Mouse (Mus musculus): ENCODE measurements around the gene Lrpprc.

Gene Lrpprc

GRCm38 (mm10) chr17:84758971-84759370, 31.6 kb downstream of the Lrpprc start:
- no peak for DNase-seq (ENCODE audit: low spot score)

GRCm38 (mm10) chr17:84758374-84758773, 32.2 kb downstream of the Lrpprc start:
- DNase-seq (ENCODE audit: low spot score) = no peak

- no peak for DNase-seq (ENCODE audit: low spot score)
These were observed 34.5 kb downstream of the Lrpprc start for GRCm38 (mm10) chr17:84756090-84756489.

DNA sequence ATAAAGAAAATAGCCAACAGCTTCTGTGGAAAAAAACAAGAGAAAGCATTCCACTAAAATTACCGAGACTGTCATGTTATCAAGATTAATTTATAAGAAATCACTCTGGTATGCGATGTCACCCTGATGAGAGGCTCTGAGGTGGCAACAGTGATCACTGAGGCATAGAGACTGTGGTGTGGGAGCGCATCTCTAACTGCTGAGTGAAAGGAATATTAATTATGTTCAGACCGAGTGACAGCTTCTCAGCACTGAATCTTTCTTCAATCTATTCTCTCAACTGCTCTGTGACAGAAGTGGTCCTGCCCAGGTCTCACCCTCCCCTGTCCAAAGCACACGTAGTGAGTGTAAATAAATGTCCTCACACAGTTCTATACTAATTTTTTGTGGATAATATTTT, 37.1 kb downstream of the Lrpprc start:
- DNase-seq (ENCODE audit: low spot score) = no peak

DNA sequence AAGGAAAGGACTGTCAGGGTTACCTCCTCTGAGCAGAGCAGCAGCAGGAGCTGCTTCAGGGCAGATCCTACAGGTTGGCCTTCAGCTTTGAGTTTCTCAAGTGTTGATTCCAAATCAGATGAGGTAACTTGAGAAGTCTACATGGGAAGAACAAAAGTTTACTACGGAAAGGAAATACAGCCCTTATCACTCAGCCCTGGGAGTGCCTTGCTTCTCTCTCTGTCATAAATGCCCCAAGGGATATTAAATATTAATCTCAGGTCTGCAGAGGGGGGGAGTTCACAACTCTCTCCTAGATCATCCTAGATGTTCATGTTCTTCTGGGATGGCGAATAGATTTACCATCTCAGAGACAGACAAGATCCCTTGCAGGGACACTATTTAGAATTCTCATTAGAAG, 38.3 kb downstream of the Lrpprc start:
- no peak for DNase-seq (ENCODE audit: low spot score)

DNA sequence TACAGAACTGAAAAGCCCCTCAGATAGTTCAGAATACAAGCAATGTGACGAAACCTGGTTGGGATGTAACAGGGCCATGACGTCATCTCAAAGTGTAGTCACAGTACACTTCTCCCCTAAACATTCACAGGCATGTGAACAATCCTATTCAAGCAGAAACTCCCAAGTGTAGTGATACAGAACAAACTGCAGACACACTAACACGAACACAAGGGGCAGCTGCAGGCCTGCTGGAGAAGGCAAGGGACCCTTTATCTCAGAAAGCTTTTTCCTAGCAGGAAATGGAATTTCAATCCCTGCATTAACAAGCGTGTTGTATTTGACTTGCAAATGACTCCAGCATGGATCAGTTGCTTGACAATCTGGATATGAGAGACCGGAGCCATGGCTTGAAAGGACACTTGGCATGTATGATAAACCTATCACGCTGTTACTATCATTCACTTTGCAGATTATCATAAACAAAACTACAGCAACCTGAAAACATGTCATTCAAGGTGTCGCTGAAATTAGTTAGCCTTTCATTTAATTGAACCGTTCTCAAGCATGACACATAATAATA, 38.9 kb downstream of the Lrpprc start:
- no peak for DNase-seq (ENCODE audit: low spot score)

GRCm38 (mm10) chr17:84750130-84750529, 40.5 kb downstream of the Lrpprc start:
- DNase-seq (ENCODE audit: low spot score) = no peak

DNA sequence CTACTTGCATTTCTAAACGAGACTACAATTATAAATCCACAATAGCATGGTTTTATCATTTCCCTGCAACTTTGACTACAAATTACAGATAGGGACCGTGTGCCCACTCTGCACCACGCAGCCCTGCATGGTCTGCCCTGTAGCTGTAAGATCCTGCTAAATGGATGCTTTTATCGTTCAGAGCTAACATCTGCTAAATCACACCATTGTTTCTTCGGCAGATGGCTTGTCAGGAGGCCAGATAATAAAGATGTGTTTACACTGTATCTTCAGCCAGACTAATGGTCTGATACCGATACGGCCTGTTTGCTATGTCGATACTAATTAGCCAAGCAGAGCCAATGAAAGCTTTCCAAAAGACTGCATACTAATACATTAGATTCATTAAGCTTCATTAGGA, 41.3 kb downstream of the Lrpprc start:
- no peak for DNase-seq (ENCODE audit: low spot score)

- DNase-seq (ENCODE audit: low spot score) = no peak
These were observed 42.4 kb downstream of the Lrpprc start for GRCm38 (mm10) chr17:84748152-84748682.

GRCm38 (mm10) chr17:84747212-84747611, 43.4 kb downstream of the Lrpprc start:
- no peak for DNase-seq (ENCODE audit: low spot score)

DNA sequence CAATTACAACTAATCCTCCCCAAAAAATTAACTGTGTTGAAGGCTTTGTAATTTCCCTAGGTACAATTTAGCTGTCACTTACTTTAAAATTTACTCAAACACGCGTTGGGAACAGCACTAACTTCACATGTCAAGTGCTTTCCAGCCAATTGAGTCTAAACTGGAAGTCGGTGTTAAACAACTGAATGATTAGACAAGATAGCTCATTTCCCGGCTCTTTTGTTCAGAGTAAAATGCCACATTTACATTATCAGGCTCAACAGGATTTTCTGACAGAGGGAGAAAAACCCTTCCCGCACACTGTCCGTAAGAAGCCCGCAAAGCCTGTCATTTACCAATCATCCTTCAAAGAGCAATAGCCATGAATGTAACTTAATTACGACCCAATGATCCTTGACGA, 45.6 kb downstream of the Lrpprc start:
- DNase-seq (ENCODE audit: low spot score) = no peak

GRCm38 (mm10) chr17:84744256-84744655, 46.3 kb downstream of the Lrpprc start:
- no peak for DNase-seq (ENCODE audit: low spot score)

DNA sequence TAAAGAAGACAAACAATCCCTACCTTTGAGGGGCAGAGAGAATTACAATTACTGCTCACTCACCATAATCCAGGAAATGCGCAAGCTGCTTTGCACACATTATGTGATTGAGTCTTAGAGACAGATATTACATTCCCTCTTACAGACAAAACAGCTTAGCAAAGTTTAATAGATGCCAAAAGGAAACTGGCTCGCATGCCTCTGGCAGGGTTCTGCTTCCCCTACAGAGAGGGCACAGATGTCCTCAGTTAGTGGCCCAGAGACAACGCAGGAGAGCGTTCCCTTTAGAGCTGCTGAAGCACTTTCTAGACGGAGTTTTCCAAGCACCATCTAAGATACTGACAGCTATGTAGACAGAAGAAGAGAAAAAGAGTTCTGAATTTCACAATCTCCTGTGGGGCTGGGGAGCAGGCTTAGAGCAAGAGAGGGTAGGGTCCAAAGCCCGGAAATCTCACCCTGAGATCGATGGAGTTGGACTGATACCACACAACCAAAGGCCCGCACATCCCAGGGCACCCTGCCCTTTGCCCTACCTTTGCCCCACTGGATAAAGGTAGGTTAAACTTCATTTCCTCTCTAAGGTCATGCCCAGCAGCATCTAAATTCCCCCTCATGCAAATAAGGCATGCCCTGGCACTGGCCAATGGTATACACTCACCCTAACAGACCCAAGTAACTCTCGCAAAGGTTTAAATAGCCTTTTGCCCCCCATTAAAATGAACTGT, 52.4 kb downstream of the Lrpprc start:
- DNase-seq (ENCODE audit: low spot score) = no peak

- DNase-seq (ENCODE audit: low spot score) = no peak
These were observed 53.9 kb downstream of the Lrpprc start for GRCm38 (mm10) chr17:84736719-84737118.

DNA sequence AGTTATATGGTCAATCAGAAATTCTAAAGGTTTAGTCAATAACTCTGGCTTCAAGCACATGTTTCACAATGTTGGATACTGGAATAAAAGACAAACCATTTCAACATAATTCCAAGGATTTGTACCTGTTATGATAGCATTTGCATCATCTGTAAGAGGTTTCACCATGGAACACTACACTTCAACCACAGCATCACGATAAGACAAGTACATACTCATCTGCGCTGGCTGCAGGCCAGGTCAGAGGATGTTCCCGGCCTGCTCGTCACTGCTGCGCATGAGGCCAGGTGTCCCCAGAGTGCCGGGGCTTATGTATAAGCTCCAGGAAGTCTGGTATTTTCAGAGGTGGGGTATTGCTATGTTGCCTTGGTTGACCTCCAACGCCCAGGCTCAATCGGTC, 58.0 kb downstream of the Lrpprc start:
- DNase-seq (ENCODE audit: low spot score) = no peak

DNA sequence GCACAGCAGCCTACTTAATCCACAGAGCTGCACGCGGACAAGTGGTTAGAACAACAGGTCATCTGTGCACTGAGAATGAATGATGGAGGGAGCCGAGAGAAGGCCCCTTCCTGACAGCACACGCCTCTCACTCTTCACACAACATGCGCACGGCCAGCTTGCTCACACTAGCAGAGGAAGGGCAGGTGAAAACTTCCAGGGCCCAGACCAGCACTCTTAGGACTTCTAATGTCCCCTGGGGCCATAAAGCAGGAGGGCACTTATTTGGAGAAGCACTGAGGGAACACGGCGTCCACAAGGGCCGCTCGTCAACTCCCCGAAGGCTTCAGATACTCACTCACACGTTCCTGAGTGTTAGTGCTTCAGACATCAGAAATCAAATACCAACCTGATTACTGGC, 59.2 kb downstream of the Lrpprc start:
- no peak for DNase-seq (ENCODE audit: low spot score)

DNA sequence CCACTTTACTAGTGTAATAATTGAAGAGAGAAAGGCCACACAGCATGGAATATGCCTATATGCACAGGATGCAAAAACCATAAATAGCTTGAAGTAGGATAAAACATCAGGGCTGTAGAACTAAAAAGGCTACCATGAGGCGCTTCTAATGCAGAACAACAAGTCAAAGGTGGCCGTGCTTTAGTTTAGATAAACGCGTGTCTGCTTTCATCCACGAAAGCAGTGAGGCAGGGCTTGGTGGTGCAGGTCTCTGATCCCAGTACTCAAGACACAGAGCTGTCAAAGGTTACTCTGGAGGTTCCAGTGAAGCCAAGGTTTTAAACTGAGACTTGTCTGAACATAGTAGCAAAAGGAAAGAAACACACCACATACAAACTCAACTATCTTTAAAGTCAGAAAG, 61.4 kb downstream of the Lrpprc start:
- no peak for DNase-seq (ENCODE audit: low spot score)

GRCm38 (mm10) chr17:84728201-84728911, 62.2 kb downstream of the Lrpprc start:
- no peak for DNase-seq (ENCODE audit: low spot score)

DNA sequence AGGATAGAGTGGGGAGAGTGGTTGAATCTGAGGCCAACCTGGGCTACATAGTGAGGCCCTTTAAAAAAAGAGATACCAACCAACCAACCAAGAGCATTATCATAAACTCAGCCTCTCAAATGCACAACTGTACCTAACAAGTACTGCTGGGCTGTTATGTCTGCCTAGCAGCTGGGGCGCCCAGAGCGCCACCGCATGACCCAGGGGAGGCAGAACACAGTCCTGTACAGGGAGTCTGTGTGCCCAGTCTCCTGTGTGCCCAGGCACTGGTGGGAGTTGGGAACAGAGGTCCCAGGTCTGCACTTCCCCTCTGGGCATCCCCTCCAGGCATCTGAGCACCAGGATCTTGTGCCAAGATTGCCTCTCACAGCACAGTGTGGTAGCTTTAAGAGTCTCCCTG, 65.4 kb downstream of the Lrpprc start:
- DNase-seq (ENCODE audit: low spot score) = no peak

DNA sequence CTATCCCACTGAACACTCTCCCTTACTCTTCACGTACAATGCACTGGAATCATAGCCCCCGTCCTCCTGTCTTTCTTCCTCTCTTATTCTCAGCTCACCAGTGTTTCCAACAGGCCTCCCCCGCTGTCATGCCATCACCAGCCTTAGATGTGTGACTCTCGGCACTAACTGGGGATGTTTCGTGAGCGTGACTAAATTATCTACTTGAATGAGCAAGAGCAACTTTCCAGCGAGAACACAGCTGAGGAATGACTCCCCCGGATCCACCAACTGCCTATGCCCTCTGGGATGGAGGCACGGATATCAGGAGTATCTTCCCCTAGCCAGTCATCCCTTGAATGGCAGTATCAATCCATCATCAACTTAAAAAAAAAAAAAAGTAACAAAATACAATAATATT, 66.6 kb downstream of the Lrpprc start:
- no peak for DNase-seq (ENCODE audit: low spot score)

- no peak for DNase-seq (ENCODE audit: low spot score)
These were observed 71.5 kb downstream of the Lrpprc start for GRCm38 (mm10) chr17:84719105-84719504.

GRCm38 (mm10) chr17:84717416-84717815, 73.2 kb downstream of the Lrpprc start:
- no peak for DNase-seq (ENCODE audit: low spot score)

GRCm38 (mm10) chr17:84716252-84716872, 74.2 kb downstream of the Lrpprc start:
- no peak for DNase-seq (ENCODE audit: low spot score)
